In the genomic region with DNA sequence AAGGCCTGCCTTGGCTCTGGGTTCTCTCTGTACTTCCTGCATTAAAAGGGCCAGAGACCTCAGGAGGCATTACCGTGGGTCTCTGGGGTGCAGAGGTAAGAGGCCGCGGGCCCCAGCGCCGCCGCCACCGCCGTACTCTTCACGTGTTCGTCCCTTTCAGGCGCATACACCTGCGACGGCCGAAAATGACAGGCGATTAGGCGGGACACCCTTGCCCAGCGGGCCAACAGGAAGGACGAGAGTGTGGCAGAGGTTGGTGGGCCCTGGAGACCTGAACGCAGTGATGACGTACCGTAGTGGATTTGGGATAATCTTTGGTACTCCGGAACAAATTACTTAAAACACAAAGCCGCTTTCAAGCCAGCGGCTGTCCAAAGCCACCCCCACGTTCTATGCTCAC, we compare ENCODE assay signal across 16 mouse cellular contexts. TPM values are rescaled to one million over a fixed set of nuclear protein-coding genes. Genes with fewer than 3 reads are reported as not detected.
DNase-seq lines count a peak whose midpoint lies in the region; ATAC-seq and TF ChIP-seq lines count a peak whose summit lies in the region.
"Had no signal": no experiment of that assay in that cellular context is flagged by ENCODE, and none has a peak within 500 bp of the region (broad histone marks: within the 10 kb centered on the region; RNA-seq: fewer than 3 reads in every experiment).

No protein-coding gene starts in this region.

- peaks cover 100% of the 10 kb centered on the region for H3K27me3 ChIP-seq in forebrain, embryonic 12.5 days
- H3K27me3 ChIP-seq in forebrain, embryonic 15.5 days = peaks cover 97% of the 10 kb centered on the region
- H3K27me3 ChIP-seq in intestine, postnatal 0 days (replicated peaks; ENCODE audit: control insufficient read depth, insufficient read depth, low read length) = peaks cover 100% of the 10 kb centered on the region
- peaks cover 98% of the 10 kb centered on the region for H3K27me3 ChIP-seq in intestine, embryonic 16.5 days (replicated peaks; ENCODE audit: control insufficient read depth, insufficient read depth, low read length)
- peaks cover 100% of the 10 kb centered on the region for H3K27me3 ChIP-seq in embryonic facial prominence, embryonic 13.5 days
- peaks cover 98% of the 10 kb centered on the region for H3K27me3 ChIP-seq in midbrain, embryonic 14.5 days (ENCODE audit: control insufficient read depth, insufficient read depth, low read length)

- no peak for ATAC-seq in forebrain, embryonic 12.5 days (ENCODE audit: low FRiP score)
- no peak for ATAC-seq in forebrain, embryonic 15.5 days (replicated peaks)
- no peak for ATAC-seq in intestine, postnatal 0 days
- no peak for ATAC-seq in intestine, embryonic 16.5 days
- no peak for ATAC-seq in embryonic facial prominence, embryonic 13.5 days (ENCODE audit: insufficient number of reproducible peaks, insufficient read depth, low FRiP score, low TSS enrichment, low read depth)
- ATAC-seq in midbrain, embryonic 14.5 days (ENCODE audit: low FRiP score, low TSS enrichment) = no peak
- ATAC-seq: inflammation-experienced regulatory T-cells, adult 6 months had no signal

- TF ChIP-seq CTCF in intestine, postnatal 0 days (IDR thresholded peaks at IDR 0.05; ENCODE audit: low read depth) = no peak

- H3K9ac ChIP-seq in forebrain, embryonic 12.5 days = no peak overlapping the region
- H3K9ac ChIP-seq in forebrain, embryonic 15.5 days (replicated peaks) = no peak overlapping the region
- H3K9ac ChIP-seq in intestine, postnatal 0 days (ENCODE audit: low read depth, low read length) = no peak overlapping the region
- H3K9ac ChIP-seq in intestine, embryonic 16.5 days (ENCODE audit: low read depth, low read length) = no peak overlapping the region
- no peak overlapping the region for H3K9ac ChIP-seq in embryonic facial prominence, embryonic 13.5 days
- no peak overlapping the region for H3K9ac ChIP-seq in midbrain, embryonic 14.5 days (replicated peaks; ENCODE audit: low read length)
- H3K9ac ChIP-seq: embryonic facial prominence, embryonic 12.5 days; liver, embryonic 15.5 days had no signal

- no peaks in the 10 kb centered on the region for H3K36me3 ChIP-seq in forebrain, embryonic 12.5 days (replicated peaks)
- H3K36me3 ChIP-seq in forebrain, embryonic 15.5 days = no peaks in the 10 kb centered on the region
- no peaks in the 10 kb centered on the region for H3K36me3 ChIP-seq in intestine, postnatal 0 days (ENCODE audit: control insufficient read depth, insufficient read depth)
- H3K36me3 ChIP-seq in intestine, embryonic 16.5 days (ENCODE audit: control insufficient read depth, insufficient read depth, low read length) = no peaks in the 10 kb centered on the region
- no peaks in the 10 kb centered on the region for H3K36me3 ChIP-seq in embryonic facial prominence, embryonic 13.5 days
- no peaks in the 10 kb centered on the region for H3K36me3 ChIP-seq in midbrain, embryonic 14.5 days (ENCODE audit: control insufficient read depth, insufficient read depth, low read length)
- H3K36me3 ChIP-seq: embryonic facial prominence, embryonic 12.5 days; liver, embryonic 15.5 days had no signal

- no peaks in the 10 kb centered on the region; the same call in 1 of the 2 replicates for H3K9me3 ChIP-seq in forebrain, embryonic 12.5 days
- no peaks in the 10 kb centered on the region for H3K9me3 ChIP-seq in forebrain, embryonic 15.5 days
- no peaks in the 10 kb centered on the region for H3K9me3 ChIP-seq in intestine, postnatal 0 days (ENCODE audit: control insufficient read depth)
- no peaks in the 10 kb centered on the region for H3K9me3 ChIP-seq in intestine, embryonic 16.5 days (ENCODE audit: control insufficient read depth, low read length)
- no peaks in the 10 kb centered on the region for H3K9me3 ChIP-seq in embryonic facial prominence, embryonic 13.5 days
- no peaks in the 10 kb centered on the region for H3K9me3 ChIP-seq in midbrain, embryonic 14.5 days (ENCODE audit: control insufficient read depth, low read length)
- H3K9me3 ChIP-seq: embryonic facial prominence, embryonic 12.5 days; liver, embryonic 15.5 days had no signal

- WGBS in forebrain, embryonic 12.5 days = 1% methylated on average over 25 of the region's 25 CpGs
- WGBS in forebrain, embryonic 15.5 days = 0% methylated on average over 25 of the region's 25 CpGs
- WGBS in intestine, postnatal 0 days = under 1% methylated on average over 25 of the region's 25 CpGs
- under 1% methylated on average over 25 of the region's 25 CpGs for WGBS in intestine, embryonic 16.5 days
- WGBS in embryonic facial prominence, embryonic 13.5 days = under 1% methylated on average over 25 of the region's 25 CpGs
- 1% methylated on average over 25 of the region's 25 CpGs for WGBS in midbrain, embryonic 14.5 days

- H3K27ac ChIP-seq in forebrain, embryonic 12.5 days = no peak overlapping the region
- H3K27ac ChIP-seq in forebrain, embryonic 15.5 days (replicated peaks) = no peak overlapping the region
- no peak overlapping the region for H3K27ac ChIP-seq in intestine, postnatal 0 days (ENCODE audit: low read depth, low read length)
- no peak overlapping the region for H3K27ac ChIP-seq in intestine, embryonic 16.5 days (ENCODE audit: low read length)
- H3K27ac ChIP-seq in embryonic facial prominence, embryonic 13.5 days = no peak overlapping the region
- H3K27ac ChIP-seq in midbrain, embryonic 14.5 days (replicated peaks; ENCODE audit: low read depth, low read length) = no peak overlapping the region
- H3K27ac ChIP-seq: embryonic facial prominence, embryonic 12.5 days; liver, embryonic 15.5 days had no signal

- H3K4me3 ChIP-seq in forebrain, embryonic 12.5 days (replicated peaks) = peak overlapping the region; percentile 26
- no peak overlapping the region for H3K4me3 ChIP-seq in forebrain, embryonic 15.5 days
- peak overlapping the region; percentile 34; the same call in 1 of the 2 replicates for H3K4me3 ChIP-seq in intestine, postnatal 0 days (ENCODE audit: low read depth, low read length)
- no peak overlapping the region for H3K4me3 ChIP-seq in intestine, embryonic 16.5 days (ENCODE audit: low read length)
- H3K4me3 ChIP-seq in embryonic facial prominence, embryonic 13.5 days = peak overlapping the region; percentile 14; the same call in 1 of the 2 replicates
- peak overlapping the region; percentile 21; the same call in 1 of the 2 replicates for H3K4me3 ChIP-seq in midbrain, embryonic 14.5 days (replicated peaks; ENCODE audit: low read depth, low read length)
- H3K4me3 ChIP-seq: liver, embryonic 15.5 days had no signal

- no peak overlapping the region for H3K4me2 ChIP-seq in forebrain, embryonic 12.5 days
- H3K4me2 ChIP-seq in forebrain, embryonic 15.5 days (replicated peaks) = no peak overlapping the region
- no peak overlapping the region for H3K4me2 ChIP-seq in intestine, postnatal 0 days (replicated peaks; ENCODE audit: low read depth)
- no peak overlapping the region for H3K4me2 ChIP-seq in intestine, embryonic 16.5 days (ENCODE audit: low read depth, low read length)
- no peak overlapping the region for H3K4me2 ChIP-seq in embryonic facial prominence, embryonic 13.5 days
- H3K4me2 ChIP-seq in midbrain, embryonic 14.5 days (ENCODE audit: low read length) = peak overlapping the region; percentile 31; the same call in 1 of the 2 replicates
- H3K4me2 ChIP-seq: liver, embryonic 15.5 days had no signal

- peaks cover 57% of the 10 kb centered on the region for H3K4me1 ChIP-seq in forebrain, embryonic 12.5 days
- H3K4me1 ChIP-seq in forebrain, embryonic 15.5 days = peaks cover 52% of the 10 kb centered on the region
- H3K4me1 ChIP-seq in intestine, postnatal 0 days (replicated peaks; ENCODE audit: control insufficient read depth, insufficient read depth, low read length) = no peaks in the 10 kb centered on the region; the same call in 1 of the 2 replicates
- H3K4me1 ChIP-seq in intestine, embryonic 16.5 days (ENCODE audit: control insufficient read depth, insufficient read depth, low read length) = peaks cover 30% of the 10 kb centered on the region
- peaks cover 75% of the 10 kb centered on the region for H3K4me1 ChIP-seq in embryonic facial prominence, embryonic 13.5 days
- peaks cover 7% of the 10 kb centered on the region; the same call in 1 of the 2 replicates for H3K4me1 ChIP-seq in midbrain, embryonic 14.5 days (ENCODE audit: control insufficient read depth, insufficient read depth, low read length)

- DNase-seq in midbrain, embryonic 14.5 days = no peak
- DNase-seq in adrenal gland, adult 2 months = no peak
- DNase-seq in thymus, postnatal 25 days = no peak
- DNase-seq: adrenal gland, postnatal 14 days; B cell, adult 2 months; cerebellum, adult 11 months; thymus, adult 2 months had no signal

RNA-seq across cellular contexts. Expression of gene Skor1, which starts 5.5 kb away (rescaled TPM):
- polyA plus RNA-seq in forebrain, embryonic 12.5 days (2016; fragmentation: Nextera tagmentation; extraction: Ambion mirVana) = 0.61 and 0.88 TPM in 2 replicates
- 0.36 and 0.61 TPM in 2 replicates for polyA plus RNA-seq in forebrain, embryonic 15.5 days (2015; fragmentation: Nextera tagmentation; extraction: Ambion mirVana)
- not detected in 2 replicates for polyA plus RNA-seq in intestine, postnatal 0 days (2015; fragmentation: Nextera tagmentation; extraction: Ambion mirVana)
- not detected in 2 replicates for polyA plus RNA-seq in intestine, embryonic 16.5 days (2015; fragmentation: Nextera tagmentation; extraction: Ambion mirVana)
- 0.58 TPM in 1 of 2 replicates, not detected in the other for polyA plus RNA-seq in embryonic facial prominence, embryonic 13.5 days (2015; fragmentation: Nextera tagmentation; extraction: Ambion mirVana)
- 5.0 TPM in 2 replicates for polyA plus RNA-seq in midbrain, embryonic 14.5 days (2014; fragmentation: Nextera tagmentation; extraction: Ambion mirVana)
- total RNA-seq in adrenal gland, adult 2 months (2021) = under 1 TPM in 1 of 2 experiments, not detected in 1; 0.14 TPM
- polyA plus RNA-seq in adrenal gland, adult 2 months (2012; rRNA removed) = 0.04 and 0.11 TPM in 2 replicates
- total RNA-seq: adrenal gland, postnatal 14 days had no signal
- polyA plus RNA-seq: inflammation-experienced regulatory T-cells, adult 6 months; large intestine, adult 2 months; liver, embryonic 15.5 days had no signal

Comparison
In these comparisons a context has a peak if more than half of its experiments do, and no peak if none do; other contexts are left out.
1. H3K4me3 ChIP-seq: peak in forebrain, embryonic 12.5 days (single experiment), intestine, postnatal 0 days (single experiment), embryonic facial prominence, embryonic 13.5 days (single experiment) and midbrain, embryonic 14.5 days (single experiment); none in forebrain, embryonic 15.5 days (single experiment) and intestine, embryonic 16.5 days (single experiment).